Mouse (Mus musculus) 416B (cell line): ENCODE data around the gene Mybbp1a.
A peak's percentile ranks its signal among the peaks of the same experiment; 100 is the strongest.
"Not testable (repeated sequence)": the region's sequence is repeated elsewhere in the genome, so short reads cannot be mapped to it uniquely, and the experiment has no call there.

Source experiments
- DNase-seq: peaks from one replicate; pipeline ENCODE4 v3.0.0; 2011; ENCODE audit warnings: low read depth

The Mybbp1a gene

DNA sequence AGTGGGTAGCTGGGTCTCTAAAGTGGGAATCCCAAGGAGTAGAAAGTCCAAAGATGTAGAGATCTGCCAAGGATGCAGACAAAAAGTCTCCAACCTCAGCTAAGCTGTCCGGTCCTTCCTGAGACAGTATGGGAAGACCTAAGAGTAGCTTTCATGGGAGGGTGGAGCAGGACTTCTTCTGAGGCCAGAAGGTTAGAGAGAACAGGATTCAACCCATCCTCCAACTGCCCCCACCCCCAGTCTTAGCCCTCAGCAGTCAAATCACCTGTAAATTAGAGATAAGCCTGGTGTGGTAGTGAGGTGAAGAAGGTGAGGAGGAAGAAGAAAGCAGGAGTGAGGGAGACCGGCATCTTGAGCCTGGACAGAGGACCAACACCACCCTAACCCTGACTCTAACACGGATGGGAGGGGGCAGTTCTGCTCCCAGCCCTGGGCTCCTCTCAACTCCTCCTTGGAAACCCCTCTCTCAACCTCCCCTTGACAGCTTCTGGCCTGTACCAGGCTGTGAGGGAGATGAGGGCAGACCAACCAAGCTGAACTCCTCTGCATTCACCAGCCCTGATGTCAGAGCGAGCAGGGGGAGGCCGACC lies 27.5 kb upstream of the Mybbp1a start:
- no peak for DNase-seq

DNA sequence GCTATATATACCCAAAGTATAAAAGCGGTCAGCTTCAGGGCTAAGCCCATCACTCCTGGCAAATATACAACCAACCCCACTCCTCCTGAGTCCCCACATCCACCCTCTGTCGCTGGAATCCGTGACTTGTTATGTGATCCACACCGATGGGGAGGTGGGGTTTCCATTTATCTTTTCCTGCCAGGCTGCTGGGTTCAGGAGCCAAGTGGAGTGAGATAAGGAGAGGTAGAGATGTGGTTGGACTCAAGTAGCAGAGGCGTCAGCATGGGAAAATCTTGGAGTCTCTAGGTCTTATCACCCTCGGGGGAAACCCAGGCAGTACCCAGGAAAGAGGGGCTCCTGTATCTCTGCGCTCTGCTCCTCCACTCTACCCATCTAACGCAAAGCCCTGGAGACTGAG lies 26.0 kb upstream of the Mybbp1a start:
- no peak for DNase-seq

DNA sequence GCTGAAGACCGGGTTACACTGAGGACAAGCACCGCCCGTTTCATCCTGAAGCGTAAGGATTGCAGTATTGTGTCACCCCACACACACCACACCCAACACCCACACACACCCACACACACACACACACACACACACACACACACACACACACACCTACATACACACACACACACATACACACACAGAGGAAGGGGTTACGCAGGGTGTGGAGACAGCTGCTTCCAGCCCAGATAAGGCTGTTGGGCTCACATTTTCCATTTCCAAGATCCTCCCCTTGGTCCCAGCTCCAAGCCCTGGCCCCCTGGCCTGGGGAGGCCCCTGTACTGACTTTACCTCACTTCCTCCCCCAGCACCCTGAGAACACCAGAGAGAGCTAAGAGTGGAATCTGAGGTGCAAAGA lies 24.5 kb upstream of the Mybbp1a start:
- DNase-seq: no peak

DNA sequence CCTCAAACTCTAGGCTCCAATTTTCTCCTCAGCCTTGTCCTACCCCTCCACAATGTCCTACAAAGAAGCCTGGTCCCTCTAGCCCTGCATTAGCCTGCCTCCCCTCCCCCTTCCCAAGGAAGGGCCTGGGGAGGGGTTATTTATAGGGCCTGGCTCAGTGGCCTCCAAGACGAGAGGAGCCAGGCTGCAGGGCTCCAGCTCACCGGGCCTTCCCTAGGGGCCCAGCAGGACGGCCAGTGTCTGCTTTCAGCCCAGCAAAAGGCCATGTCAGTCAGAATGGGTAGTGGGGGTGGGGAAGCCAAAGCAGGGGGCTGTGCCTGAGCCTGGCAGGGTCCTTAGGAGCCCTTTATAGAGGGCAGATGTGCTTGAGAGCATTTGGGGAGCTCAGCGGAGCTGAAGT lies 23.8 kb upstream of the Mybbp1a start:
- DNase-seq: no peak

DNA sequence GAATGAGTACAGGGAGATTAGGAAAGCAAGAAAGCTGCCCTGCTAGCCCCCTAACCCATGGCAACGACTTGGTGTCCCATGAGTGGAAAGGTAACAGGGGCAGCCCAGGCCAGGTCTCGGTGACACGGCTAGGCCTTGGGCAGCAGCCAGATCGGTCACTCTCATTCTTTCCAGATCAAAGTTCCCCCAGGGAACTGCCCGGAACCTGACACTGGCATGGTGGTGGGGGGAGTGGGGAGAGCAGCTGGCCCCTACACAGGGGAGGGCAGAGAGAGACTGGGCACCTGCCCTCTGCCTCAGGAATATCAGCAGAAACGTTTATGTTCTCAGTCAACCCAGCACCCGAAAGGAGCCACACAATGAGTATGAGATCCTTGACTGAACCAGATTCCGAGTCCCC lies 22.9 kb upstream of the Mybbp1a start:
- no peak for DNase-seq

DNA sequence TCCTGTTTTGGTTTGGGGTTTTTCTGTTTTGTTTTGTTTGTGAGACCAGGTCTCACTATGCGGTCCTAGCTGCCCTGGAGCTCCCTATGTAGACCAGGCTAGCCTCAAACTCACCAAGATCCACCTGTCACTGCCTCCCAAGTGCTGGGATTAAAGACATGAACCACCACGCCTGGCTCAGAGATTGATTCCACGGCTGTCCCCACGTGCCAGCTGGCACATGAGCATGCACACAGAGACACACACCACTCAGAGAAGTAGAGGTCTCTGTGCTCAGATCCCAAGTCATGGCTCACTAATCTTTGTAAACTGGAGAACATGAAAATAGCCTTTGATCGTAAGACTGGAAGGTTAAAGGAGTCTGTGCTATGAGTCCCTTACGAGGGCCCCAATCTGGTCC lies 22.1 kb upstream of the Mybbp1a start:
- no peak for DNase-seq

DNA sequence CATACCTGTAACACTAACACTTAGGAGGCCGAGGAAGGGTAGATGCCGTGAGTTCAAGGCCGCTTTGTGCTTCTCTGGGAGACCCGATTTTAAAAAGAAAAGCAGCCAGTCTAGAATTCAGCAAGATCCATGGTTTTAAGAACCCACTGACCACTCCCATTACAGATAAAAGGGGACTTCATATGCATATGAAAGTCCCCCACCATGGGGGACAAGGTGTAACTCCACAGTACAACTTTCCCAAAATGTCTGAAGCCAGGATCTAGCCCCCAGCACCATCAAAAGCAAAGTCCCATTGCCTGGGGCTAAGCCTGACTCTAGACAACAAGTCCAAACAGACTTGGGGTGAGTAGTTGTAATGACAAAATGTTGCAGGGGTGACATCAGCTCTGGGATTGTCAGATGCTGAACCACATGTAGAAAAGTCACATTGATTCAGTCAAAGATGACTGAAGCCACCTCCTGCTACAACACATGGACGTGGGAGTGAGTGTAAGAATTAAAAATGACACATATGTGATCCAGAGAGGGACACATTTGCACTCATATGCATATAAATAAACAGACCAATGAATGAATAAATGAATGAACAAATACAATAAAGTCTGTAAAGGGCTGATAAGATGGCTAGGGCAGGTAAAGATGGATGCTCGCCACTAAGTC lies 20.6 kb upstream of the Mybbp1a start:
- no peak for DNase-seq

DNA sequence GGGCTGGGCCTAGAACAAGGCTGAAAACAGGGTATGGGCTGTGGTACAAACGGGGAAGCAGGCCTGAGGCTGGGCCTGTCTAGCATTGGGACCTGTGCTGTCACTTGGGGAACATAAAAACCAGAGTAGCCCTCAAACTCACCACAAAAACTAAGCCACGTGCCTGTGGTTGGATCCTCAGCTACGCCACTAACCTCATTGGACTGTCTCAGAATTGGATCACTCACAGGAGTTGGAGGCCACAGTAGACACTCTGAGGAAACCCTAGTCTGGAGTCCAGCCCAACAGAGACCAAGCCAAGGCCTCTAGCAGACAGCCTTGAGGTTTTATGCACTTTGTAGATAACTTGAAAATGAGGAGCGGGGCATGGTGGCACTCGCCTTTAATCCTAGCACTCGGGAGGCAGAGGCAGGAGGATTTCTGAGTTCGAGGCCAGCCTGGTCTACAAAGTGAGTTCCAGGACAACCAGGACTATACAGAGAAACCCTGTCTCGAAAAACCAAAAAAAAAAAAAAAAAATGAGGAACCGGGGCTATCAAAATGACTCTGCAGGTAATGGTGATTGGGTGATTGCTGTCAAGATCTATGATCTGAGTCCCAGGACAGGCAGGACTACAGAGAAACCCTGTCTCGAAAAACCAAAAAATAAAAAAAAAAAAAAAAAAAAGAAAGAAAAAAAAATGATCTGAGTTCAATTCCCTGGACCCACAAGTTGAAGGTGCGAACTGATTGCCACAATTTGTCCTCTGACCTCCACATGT lies 19.5 kb upstream of the Mybbp1a start:
- DNase-seq: peak; percentile 87

DNA sequence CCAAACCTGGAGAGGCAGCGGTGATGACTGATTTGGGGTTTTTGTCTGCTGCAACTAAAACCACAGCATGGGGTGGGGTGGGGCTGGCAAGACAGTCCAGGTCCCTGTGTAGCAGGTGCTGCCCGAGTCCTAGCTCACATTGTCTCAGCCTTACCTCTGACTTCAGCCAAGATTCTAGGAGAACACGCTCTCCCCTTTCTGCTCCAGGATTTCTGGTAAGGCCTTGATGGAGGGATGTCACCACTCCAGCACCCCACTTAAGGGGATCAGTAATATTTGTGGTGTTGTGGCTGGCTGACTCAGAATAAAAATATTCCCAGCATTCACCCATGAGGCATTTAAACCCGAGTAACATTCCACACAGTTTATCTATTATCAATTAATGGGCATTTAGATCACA lies 17.5 kb upstream of the Mybbp1a start:
- DNase-seq: no peak

DNA sequence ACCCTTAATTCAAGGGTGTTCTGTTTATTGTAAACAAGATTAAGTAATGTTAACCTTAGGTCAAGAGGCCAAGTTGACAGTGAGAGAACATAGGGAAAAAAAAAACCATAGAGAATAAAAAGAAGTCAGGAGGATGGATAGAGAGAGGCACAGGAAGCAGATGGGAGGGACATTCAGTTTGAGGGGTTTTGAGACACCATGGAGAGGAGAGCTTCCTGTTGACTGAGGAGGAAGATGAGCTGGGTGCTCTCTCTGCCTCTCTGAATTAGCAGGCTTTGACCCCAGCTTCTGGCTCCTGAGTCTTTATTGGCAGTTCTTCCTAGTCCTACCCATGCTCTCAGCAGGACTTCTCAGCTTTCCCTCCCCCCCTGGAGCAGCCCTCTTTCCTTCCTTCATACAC lies 16.0 kb upstream of the Mybbp1a start:
- DNase-seq: no peak

DNA sequence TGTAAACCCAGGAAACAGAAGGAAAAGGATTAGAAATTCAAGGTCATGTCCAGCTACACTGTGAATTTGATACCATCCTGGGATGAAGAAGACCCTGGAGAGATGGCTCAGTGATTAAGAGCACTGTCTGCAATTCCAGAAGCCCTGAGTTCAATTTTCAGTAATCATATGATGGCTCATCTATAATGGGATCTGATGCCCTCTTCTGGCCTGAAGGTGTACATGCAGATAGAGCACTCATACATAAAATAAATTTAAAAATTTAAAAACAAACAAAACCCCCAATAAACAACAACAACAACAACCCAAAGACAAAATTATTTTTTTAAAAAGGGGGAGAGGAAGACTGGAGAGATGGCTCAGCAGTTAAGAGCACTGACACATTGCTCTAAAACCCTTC lies 14.3 kb upstream of the Mybbp1a start:
- peak; percentile 29 for DNase-seq

DNA sequence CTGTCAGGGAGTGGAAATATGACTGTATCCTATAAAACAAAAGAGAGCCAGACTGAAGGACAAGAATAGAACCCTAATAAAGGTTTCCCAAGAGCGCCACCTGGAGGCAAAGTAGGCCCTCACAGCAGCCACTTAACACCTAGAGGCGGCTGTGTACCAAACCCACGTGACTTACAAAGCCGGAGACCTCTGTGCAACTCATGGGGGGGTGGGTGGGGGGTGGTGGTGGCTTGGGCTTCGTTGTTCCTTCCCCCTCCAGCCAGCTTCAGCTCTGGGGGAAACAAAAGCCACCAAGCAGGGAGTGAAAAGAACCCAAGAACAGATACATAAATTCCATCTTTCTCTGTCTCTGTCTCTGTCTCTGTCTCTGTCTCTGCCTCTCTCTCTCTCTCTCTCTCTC lies 12.5 kb upstream of the Mybbp1a start:
- peak; percentile 94 for DNase-seq

DNA sequence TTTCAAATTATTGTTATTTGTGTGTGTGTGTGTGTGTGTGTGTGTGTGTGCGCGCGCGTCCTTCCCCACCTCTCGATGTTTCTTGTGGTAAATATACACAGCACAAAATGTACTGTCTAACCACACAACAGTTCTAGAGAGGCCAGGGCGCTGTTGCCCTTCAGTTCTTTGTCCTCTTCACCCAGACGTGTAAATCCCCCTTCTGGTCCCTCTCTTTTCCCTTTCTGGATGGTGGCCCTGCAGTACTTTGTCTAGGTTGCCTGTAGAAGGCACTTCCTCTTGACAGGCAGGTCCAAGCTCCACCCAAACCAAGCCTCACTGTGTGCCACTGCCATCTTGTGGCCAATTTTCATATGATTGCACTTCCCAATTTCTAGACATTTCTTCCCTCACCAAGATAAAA lies 11.9 kb upstream of the Mybbp1a start:
- peak; percentile 95 for DNase-seq

DNA sequence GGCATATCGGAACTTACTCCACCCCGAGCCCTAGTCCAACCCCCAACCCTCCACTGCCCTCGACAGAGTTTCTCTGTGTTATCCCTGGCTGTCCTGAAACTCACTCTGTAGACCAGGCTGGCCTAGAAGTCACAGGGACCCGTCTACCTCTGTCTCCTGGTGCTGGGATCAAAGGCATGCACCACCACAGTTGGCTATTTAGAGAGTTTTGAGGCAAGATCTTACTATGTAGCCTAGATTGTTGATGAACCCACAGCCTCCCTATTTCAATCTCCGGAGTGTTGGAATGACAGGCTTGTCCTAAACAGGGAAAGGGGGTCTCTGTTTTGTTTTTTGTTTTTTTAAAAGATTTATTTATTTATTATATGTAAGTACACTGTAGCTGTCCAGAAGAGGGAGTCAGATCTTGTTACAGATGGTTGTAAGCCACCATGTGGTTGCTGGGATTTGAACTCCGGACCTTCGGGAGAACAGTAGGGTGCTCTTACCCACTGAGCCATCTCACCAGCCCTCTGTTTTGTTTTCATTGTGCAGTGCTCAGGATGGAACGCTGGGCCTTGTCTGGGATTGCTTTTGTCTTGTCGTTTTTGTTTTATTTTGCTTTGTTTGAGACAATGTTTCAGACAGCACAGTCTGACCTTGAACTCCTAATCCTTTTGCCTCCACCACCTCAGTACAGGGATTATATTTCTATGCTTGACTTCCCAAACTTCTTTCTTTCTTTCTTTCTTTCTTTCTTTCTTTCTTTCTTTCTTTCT lies 10.7 kb upstream of the Mybbp1a start:
- not testable (repeated sequence) for DNase-seq

DNA sequence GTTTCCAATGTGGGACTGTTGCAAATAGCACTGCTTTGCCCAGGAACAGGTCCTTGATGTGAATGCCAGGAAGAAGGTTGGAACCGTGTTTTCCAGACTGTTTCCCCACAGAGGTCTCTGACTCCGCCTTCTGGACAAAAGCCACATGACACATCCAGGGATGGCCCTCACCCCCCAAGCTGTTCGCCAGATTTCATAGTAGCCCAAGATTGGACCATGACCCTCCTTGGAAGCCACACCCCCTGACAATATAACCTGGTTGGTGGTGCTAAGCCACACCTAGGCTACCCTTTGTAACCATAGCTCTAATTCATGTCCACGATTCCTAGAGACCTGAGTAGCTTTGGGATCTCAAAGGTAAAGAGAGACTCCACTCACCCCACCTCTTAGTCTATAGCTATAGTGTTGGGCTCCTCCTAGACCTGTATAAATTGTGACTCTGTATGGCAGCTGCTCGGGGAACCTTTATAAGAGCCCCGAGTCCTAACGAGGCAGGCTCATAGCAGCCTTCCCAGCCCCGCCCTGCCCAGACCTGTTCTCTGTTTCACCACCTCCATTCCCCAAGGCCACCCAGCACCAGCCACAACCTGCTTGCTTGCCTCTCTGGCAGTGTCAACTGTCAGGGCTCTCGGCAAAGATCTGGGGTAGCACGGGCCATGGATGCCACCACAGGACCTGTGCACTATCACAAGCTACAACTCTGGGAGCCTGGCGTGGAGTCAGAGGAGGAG lies 6.0 kb upstream of the Mybbp1a start, which contains the start of gene Ggt6:
Ggt6 (plus strand) TSS at position 564 of the 731 bp plus-strand sequence.
- DNase-seq: no peak

DNA sequence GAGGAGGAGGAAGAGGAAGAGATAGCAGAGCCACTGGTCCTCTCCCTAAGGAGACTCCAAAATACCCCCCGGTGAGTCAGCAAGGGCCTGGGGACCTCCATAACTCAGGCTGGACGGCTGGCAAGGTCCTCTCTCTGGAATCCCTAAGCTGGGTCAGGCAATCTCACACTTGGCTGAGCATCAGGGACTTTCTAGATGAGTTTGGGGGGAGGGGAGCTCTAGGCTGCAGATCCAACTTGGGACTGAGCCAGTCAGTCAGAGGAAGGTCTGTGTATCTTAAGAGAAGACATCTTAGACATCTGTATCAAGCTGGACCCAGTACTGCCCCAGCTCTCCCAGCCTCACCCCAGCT lies 5.5 kb upstream of the Mybbp1a start:
- DNase-seq: no peak

DNA sequence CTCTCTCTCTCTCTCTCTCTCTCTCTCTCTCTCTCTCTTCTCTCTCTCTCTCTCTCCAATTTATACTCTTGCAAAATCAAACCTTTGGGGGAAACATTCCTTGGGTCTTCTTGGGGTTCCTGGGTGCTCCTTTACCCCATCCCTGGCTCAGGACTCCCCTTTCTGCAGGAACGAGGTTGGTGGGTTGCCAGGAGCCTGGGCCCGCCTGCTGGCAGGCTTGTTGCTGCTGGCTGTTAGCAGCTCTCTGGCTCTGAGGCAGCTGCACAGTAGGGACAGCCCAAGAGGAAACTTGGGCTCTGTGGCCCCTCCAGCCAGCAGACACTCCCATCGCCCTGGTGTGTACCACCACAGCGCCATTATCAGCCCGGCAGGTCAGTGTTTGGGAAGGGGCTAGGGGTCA lies 4.9 kb upstream of the Mybbp1a start:
- DNase-seq: no peak

DNA sequence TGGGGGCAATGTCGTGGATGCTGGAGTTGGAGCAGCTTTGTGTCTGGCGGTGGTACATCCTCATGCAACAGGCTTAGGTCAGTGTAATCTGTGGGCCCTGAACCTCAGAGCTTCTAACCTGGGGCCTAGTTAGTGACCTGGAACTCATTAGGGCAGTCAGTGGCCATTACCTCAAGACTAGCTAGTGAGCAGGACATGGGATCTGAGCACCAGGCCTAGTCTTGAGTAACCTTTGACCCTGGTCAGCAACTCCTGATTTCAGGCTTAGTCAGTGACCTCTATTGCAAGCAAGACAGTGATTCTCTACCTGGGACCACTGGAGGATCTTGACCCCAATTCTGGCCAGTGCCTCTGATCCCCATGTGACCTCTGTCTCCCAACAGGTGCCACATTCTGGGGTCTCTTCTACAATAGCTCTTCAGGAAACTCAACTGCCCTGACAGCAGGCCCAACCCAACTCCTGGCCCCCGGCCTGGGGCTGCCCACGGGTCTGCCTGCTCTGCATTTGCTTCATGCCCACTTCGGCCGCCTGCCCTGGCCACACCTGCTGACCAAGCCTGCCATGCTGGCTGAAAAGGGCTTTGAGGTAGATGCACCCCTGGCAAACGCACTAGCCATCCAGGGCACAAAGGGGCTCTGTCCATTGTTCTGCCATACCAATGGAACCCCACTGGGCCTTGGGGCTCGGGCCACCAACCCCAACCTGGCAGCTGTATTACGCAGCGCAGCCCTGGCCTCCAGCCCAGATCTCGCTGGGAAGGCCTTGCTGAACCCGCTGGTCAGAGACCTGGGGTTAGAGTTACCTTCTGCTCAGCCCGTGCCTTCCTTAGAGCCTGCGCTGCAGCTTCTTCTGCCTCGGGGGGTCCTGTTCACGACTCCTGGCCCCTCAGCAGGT lies 4.2 kb upstream of the Mybbp1a start:
- DNase-seq: no peak

DNA sequence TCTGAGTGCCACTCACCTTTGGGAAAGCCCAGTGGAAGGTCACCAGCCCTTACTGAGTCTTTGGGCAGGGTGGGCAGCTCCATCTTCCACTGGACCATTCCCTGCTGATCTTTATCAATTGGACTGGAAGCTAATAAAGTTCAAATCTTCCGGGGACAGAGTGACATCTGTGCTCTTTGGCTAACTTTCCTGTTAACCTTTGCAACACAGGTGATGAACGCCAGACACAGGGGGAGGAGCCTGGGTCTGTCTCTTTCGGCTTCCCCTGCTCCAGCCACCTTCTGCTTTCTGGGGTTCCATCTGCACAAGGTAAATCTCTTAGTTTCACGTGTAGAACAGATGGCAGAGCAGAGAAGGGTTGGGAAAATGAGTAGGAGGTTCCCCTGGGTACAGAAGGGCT lies 2.7 kb upstream of the Mybbp1a start:
- DNase-seq: no peak

DNA sequence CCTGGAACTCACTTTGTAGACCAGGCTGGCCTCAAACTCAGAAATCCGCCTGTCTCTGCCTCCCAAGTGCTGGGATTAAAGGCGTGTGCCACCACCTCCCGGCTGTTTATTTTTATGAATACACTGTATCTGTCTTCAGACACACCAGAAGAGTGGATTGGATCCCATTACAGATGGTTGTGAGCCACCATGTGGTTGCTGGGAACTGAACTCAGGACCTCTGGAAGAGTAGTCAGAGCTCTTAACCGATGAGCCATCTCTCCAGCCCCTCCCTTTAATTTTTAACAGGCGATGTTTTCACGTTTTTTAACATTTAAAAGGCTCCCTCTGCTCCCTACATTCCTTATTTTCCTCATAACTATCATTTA lies 574 bp upstream of the Mybbp1a start:
- DNase-seq: not testable (repeated sequence)
